Mouse (Mus musculus) T-helper 2 cell (primary cell): ENCODE data around the gene Sh3pxd2a.

Experiments used
- in situ Hi-C: fragments of 300-600 bp; cut with MboI, MseI; formaldehyde crosslinking; loops from one replicate; pipeline ENCODE4 v1.15.1; 2025; ENCODE audit warnings: high pct_unique_total_duplicates

Sh3pxd2a gene

DNA sequence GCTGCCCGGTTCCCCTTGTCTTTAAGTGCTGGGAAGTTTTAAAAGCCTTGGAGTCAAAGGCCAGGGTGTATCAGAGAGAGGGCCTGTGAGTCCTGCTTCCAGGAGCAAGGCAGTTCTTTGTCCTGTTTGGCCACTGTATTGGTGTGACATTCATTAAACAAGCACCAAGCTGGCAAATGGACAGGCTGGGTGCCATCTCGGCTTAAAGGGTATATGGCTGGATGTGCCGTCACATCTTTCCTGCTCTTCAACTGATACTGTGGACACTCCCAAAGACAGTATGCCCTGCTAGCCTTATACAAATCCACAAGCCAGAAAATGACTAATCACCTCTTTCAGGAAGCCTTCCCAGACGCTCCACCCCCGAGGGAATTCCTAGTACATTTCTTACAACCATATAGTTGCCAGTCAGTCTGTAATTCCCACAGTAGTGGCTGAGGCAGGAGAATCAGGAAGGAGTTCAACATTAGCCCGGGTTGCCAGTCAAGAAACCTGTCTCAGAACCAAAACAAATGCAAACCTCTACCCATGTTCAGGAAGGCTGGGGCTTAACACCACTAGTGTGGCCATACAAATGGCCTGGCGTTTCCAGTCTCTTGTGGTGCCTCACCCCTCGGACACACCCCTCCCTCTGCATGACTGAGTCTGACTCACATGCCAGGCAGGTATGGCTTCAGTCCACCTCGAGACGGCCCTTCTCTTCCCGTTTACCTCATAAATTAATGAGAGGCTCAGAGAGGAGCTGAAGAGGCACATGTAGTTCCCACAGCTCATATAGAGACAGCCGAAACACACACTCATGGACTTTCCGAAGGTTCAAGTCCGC, 148.9 kb downstream of the Sh3pxd2a start:
- in situ Hi-C loops, result no loop called here

GRCm38 (mm10) chr19:47314076-47314941, 149.9 kb downstream of the Sh3pxd2a start:
- in situ Hi-C loops, result loop anchor here (5.0 kb wide), 1 partner anchor 98 kb away; no protein-coding TSS in a partner anchor

GRCm38 (mm10) chr19:47313387-47314075, 150.7 kb downstream of the Sh3pxd2a start:
- in situ Hi-C loops, result loop anchor here (5.0 kb wide), 1 partner anchor 99 kb away; no protein-coding TSS in a partner anchor

GRCm38 (mm10) chr19:47311162-47311561, 153.0 kb downstream of the Sh3pxd2a start:
- in situ Hi-C loops, result loop anchor here (5.0 kb wide), 1 partner anchor 101 kb away; no protein-coding TSS in a partner anchor

GRCm38 (mm10) chr19:47309824-47310223, 154.4 kb downstream of the Sh3pxd2a start:
- in situ Hi-C loops, result loop anchor here (5.0 kb wide), 1 partner anchor 102 kb away; no protein-coding TSS in a partner anchor

- in situ Hi-C loops, result no loop called here
These were observed 157.3 kb downstream of the Sh3pxd2a start for GRCm38 (mm10) chr19:47306917-47307315.

- in situ Hi-C loops, result no loop called here
These were observed 157.9 kb downstream of the Sh3pxd2a start for GRCm38 (mm10) chr19:47306128-47306916.

GRCm38 (mm10) chr19:47305401-47305800, 158.8 kb downstream of the Sh3pxd2a start:
- in situ Hi-C loops, result no loop called here

GRCm38 (mm10) chr19:47304170-47304745, 159.9 kb downstream of the Sh3pxd2a start:
- in situ Hi-C loops, result no loop called here

DNA sequence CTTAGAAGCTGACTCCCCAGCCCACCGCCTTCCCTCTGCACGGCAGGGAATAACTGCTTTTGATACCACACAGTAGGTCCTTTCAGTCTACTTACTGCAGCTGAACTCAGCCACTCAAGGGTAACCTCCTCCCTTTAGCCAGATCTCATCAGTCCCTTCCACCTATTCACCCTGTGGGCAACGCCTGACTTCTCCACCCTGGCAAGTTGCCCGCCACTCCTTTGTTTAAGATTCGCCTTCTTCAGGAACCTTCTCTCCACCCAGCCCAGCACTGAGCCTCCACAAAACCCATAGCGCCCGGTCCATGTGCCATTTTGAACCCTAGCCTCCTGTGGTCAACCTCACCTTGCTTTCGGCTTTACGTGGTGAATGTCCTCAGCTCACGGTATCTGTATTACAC, 161.1 kb downstream of the Sh3pxd2a start:
- in situ Hi-C loops, result no loop called here

DNA sequence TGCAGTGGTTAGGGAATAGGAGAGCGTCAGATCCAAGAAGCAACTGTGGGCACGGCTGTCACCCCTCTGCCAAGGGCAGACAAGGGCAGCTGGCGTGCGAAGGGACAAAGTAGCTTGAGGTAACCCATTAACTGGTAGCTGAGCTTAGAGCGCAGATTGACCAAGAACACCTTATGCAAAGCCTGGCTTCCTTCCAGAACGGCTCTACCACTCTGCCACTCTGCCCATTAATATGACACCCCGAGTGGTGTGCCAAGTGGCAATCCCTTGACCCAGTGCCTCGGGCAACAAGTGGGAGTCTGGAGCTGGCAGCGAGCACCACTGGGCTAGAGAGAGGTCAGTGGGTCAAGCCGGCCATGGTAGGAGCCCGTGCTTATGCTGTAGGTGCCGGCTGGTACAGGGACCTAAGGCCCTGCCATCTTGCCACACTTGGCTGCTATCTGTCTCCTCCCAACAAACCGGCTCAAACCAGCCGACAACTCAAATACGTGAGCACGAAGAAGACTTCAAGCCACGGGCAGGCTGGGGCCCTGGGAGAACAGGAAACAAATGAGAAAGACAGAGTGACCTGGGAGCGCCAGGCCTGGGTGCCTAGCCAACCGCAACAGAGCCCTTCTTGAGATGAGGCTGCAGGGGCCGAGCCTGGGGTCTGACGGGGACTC, 161.9 kb downstream of the Sh3pxd2a start:
- in situ Hi-C loops, result no loop called here

GRCm38 (mm10) chr19:47301303-47302190, 162.7 kb downstream of the Sh3pxd2a start:
- in situ Hi-C loops, result no loop called here

DNA sequence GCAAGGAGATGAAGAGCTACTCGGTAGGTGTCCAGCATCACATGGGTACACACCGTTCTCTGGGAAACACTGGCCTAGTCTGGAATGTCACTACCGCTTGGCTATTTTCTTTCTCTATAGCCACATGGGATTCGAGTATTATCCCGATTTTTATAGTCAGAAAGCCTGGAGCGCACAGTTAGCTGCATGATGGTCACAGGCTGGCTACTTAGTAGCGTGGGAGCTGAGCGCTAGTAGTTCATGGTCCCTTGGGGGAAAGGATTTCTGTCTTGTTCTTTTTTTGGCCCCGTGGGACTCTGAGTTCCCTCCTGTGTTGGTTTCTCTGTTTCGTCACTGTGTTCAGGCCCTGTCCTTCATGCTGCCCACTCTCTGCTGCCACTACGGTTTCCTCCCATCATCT, 166.1 kb downstream of the Sh3pxd2a start:
- in situ Hi-C loops, result no loop called here

GRCm38 (mm10) chr19:47292451-47292951, 171.7 kb downstream of the Sh3pxd2a start:
- in situ Hi-C loops, result no loop called here

DNA sequence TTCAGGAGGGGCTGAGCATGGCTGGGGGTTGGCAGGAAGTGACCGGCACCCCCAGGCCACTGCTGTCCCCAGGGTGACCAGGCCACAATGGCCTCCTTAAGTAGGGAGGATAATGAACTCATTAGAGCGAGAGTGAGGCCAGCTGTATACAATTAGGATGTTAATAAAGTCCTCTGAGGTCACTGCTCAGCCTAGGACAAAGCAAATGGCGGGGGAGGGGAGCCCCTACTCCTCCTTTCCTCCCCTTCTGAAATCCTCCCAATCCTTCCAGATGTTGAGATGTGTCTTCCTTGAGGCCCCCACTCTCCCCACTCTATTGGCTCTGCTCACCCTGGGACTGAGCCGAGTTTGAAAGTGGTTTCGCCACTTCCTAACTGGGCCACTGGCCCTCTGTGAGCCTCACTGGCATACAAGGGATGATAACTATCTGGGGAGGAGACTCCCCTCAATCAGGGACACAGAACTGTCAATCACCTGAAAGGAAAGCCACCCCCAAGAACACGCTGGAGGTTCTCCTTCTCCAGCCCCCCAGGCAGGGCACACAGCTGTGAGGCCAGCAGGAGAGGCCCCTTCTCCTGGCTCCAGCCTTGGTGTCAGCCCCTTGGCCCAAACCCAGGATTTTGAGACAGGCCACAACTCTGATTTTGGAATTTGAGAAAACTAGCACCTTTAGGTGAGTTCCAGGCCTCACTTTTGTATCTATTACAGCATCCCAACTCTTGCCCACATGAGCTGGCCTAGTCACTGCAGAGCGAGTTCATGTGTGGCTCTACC, 172.7 kb downstream of the Sh3pxd2a start:
- in situ Hi-C loops, result no loop called here

DNA sequence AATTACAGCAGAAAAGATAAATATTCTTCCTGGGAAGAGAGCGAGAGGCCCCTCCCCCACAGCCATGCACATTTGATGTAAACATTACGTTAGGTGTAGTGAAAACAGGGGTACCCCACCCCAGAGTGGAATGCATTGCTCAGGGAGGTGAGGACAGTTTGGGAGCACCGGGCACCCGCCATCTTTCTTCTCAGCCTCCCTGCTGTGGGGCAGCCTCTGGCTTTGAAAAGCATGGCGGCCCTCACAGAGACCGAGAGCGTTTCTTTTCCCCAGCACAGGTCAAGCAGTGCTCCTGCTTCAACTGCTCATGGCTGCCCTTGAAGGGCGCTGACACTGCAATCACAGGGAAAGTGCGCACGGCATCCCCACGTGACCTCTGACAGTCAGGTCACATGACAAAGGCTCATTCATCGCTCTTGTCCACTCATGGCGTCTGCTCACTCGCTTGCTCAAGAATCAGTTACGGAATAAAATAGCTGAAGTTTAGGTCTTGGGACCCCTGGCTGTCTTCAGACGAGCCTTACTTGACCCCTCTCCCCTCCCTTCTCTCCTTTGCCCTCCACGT, 177.2 kb downstream of the Sh3pxd2a start:
- in situ Hi-C loops, result no loop called here

GRCm38 (mm10) chr19:47285581-47285980, 178.6 kb downstream of the Sh3pxd2a start:
- in situ Hi-C loops, result no loop called here
